Mouse (Mus musculus): ENCODE measurements around the gene Tnks1bp1. TPM values are rescaled to one million over a fixed set of nuclear protein-coding genes. Genes with fewer than 3 reads are reported as not detected.

The Tnks1bp1 gene
- polyA plus RNA-seq, 1 experiment = 8.0 TPM

GRCm38 (mm10) chr2:85011906-85012604, 35.8 kb upstream of the Tnks1bp1 start:
- peak overlapping the region; percentile 84 for H3K27ac ChIP-seq (ENCODE audit: control insufficient read depth, insufficient read depth, low read depth, low read length, poor library complexity)
- no peaks in the 10 kb centered on the region; the same call in none of the 2 replicates for H3K4me1 ChIP-seq (ENCODE audit: control insufficient read depth, insufficient read depth, low read length)
- H3K4me3 ChIP-seq (replicated peaks; ENCODE audit: control insufficient read depth, low read depth, low read length) = peak overlapping the region; percentile 17
- 60% methylated on average over 9 of the region's 9 CpGs for WGBS
- TF ChIP-seq POLR2A (IDR thresholded peaks at IDR 0.05; ENCODE audit: borderline replicate concordance, control insufficient read depth, low read depth, low read length) = no peak
- TF ChIP-seq CTCF (IDR thresholded peaks at IDR 0.05; ENCODE audit: control insufficient read depth, insufficient read depth, low read length) = no peak

- TF ChIP-seq CTCF (IDR thresholded peaks at IDR 0.05; ENCODE audit: control insufficient read depth, insufficient read depth, low read length) (no peak), POLR2A (IDR thresholded peaks at IDR 0.05; ENCODE audit: borderline replicate concordance, control insufficient read depth, low read depth, low read length) (no peak)
- H3K4me1 ChIP-seq (ENCODE audit: control insufficient read depth, insufficient read depth, low read length) = no peaks in the 10 kb centered on the region; the same call in none of the 2 replicates
Observed at GRCm38 (mm10) chr2:85012679-85013078, 35.1 kb upstream of the Tnks1bp1 start.

GRCm38 (mm10) chr2:85013826-85014587, 33.8 kb upstream of the Tnks1bp1 start:
- Histone ChIP-seq H3K4me3 (replicated peaks; ENCODE audit: control insufficient read depth, low read depth, low read length) (no peak overlapping the region), H3K27ac (ENCODE audit: control insufficient read depth, insufficient read depth, low read depth, low read length, poor library complexity) (no peak overlapping the region), H3K4me1 (ENCODE audit: control insufficient read depth, insufficient read depth, low read length) (no peaks in the 10 kb centered on the region; the same call in none of the 2 replicates)
- no peak for TF ChIP-seq CTCF (IDR thresholded peaks at IDR 0.05; ENCODE audit: control insufficient read depth, insufficient read depth, low read length)
- TF ChIP-seq POLR2A (IDR thresholded peaks at IDR 0.05; ENCODE audit: borderline replicate concordance, control insufficient read depth, low read depth, low read length) = no peak
- WGBS = 41% methylated on average over 5 of the region's 5 CpGs

More at GRCm38 (mm10) chr2:85012679-85013078, 35.1 kb upstream of the Tnks1bp1 start:
- 48% methylated on average over 14 of the region's 14 CpGs for WGBS
- Histone ChIP-seq H3K27ac (ENCODE audit: control insufficient read depth, insufficient read depth, low read depth, low read length, poor library complexity) (peak overlapping the region; percentile 84), H3K4me3 (replicated peaks; ENCODE audit: control insufficient read depth, low read depth, low read length) (peak overlapping the region; percentile 17)

- H3K4me3 ChIP-seq (replicated peaks; ENCODE audit: control insufficient read depth, low read depth, low read length) = no peak overlapping the region
- TF ChIP-seq CTCF (IDR thresholded peaks at IDR 0.05; ENCODE audit: control insufficient read depth, insufficient read depth, low read length) (no peak), POLR2A (IDR thresholded peaks at IDR 0.05; ENCODE audit: borderline replicate concordance, control insufficient read depth, low read depth, low read length) (no peak)
- WGBS = 5% methylated on average over 3 of the region's 3 CpGs
- no peak overlapping the region for H3K27ac ChIP-seq (ENCODE audit: control insufficient read depth, insufficient read depth, low read depth, low read length, poor library complexity)
- no peaks in the 10 kb centered on the region; the same call in none of the 2 replicates for H3K4me1 ChIP-seq (ENCODE audit: control insufficient read depth, insufficient read depth, low read length)
Observed at GRCm38 (mm10) chr2:85014588-85014982, 33.2 kb upstream of the Tnks1bp1 start.

GRCm38 (mm10) chr2:85022043-85022442, 25.8 kb upstream of the Tnks1bp1 start:
- Histone ChIP-seq H3K27ac (ENCODE audit: control insufficient read depth, insufficient read depth, low read depth, low read length, poor library complexity) (no peak overlapping the region), H3K4me3 (replicated peaks; ENCODE audit: control insufficient read depth, low read depth, low read length) (no peak overlapping the region), H3K4me1 (ENCODE audit: control insufficient read depth, insufficient read depth, low read length) (peaks cover 2% of the 10 kb centered on the region)
- TF ChIP-seq POLR2A (IDR thresholded peaks at IDR 0.05; ENCODE audit: borderline replicate concordance, control insufficient read depth, low read depth, low read length) = no peak
- peak; percentile 24; the same call in 1 of the 2 replicates for TF ChIP-seq CTCF (IDR thresholded peaks at IDR 0.05; ENCODE audit: control insufficient read depth, insufficient read depth, low read length)
- 78% methylated on average over 4 of the region's 4 CpGs for WGBS

GRCm38 (mm10) chr2:85026178-85026577, 21.6 kb upstream of the Tnks1bp1 start:
- H3K4me3 ChIP-seq (replicated peaks; ENCODE audit: control insufficient read depth, low read depth, low read length) = no peak overlapping the region
- TF ChIP-seq POLR2A (IDR thresholded peaks at IDR 0.05; ENCODE audit: borderline replicate concordance, control insufficient read depth, low read depth, low read length) = no peak
- TF ChIP-seq CTCF (IDR thresholded peaks at IDR 0.05; ENCODE audit: control insufficient read depth, insufficient read depth, low read length) = no peak
- 30% methylated on average over 3 of the region's 3 CpGs for WGBS
- H3K4me1 ChIP-seq (ENCODE audit: control insufficient read depth, insufficient read depth, low read length) = peaks cover 13% of the 10 kb centered on the region
- H3K27ac ChIP-seq (ENCODE audit: control insufficient read depth, insufficient read depth, low read depth, low read length, poor library complexity) = no peak overlapping the region

GRCm38 (mm10) chr2:85027281-85027680, 20.5 kb upstream of the Tnks1bp1 start:
- H3K4me3 ChIP-seq (replicated peaks; ENCODE audit: control insufficient read depth, low read depth, low read length) = no peak overlapping the region
- peak overlapping the region; percentile 55; the same call in 1 of the 2 replicates for H3K27ac ChIP-seq (ENCODE audit: control insufficient read depth, insufficient read depth, low read depth, low read length, poor library complexity)
- peaks cover 13% of the 10 kb centered on the region for H3K4me1 ChIP-seq (ENCODE audit: control insufficient read depth, insufficient read depth, low read length)
- TF ChIP-seq CTCF (IDR thresholded peaks at IDR 0.05; ENCODE audit: control insufficient read depth, insufficient read depth, low read length) = no peak
- no peak for TF ChIP-seq POLR2A (IDR thresholded peaks at IDR 0.05; ENCODE audit: borderline replicate concordance, control insufficient read depth, low read depth, low read length)
- WGBS = 3% methylated on average over 5 of the region's 5 CpGs

GRCm38 (mm10) chr2:85029897-85030296, 17.9 kb upstream of the Tnks1bp1 start:
- no peak overlapping the region for H3K27ac ChIP-seq (ENCODE audit: control insufficient read depth, insufficient read depth, low read depth, low read length, poor library complexity)
- H3K4me1 ChIP-seq (ENCODE audit: control insufficient read depth, insufficient read depth, low read length) = peaks cover 15% of the 10 kb centered on the region
- WGBS = 25% methylated on average over 6 of the region's 6 CpGs
- no peak overlapping the region for H3K4me3 ChIP-seq (replicated peaks; ENCODE audit: control insufficient read depth, low read depth, low read length)
- TF ChIP-seq CTCF (IDR thresholded peaks at IDR 0.05; ENCODE audit: control insufficient read depth, insufficient read depth, low read length) (no peak), POLR2A (IDR thresholded peaks at IDR 0.05; ENCODE audit: borderline replicate concordance, control insufficient read depth, low read depth, low read length) (no peak)
